Mouse (Mus musculus) small intestine, adult 2 months (tissue): ENCODE measurements around the gene Tdrd7. TPM values are rescaled to one million over a fixed set of nuclear protein-coding genes. Genes with fewer than 3 reads are reported as not detected.

ENCODE experiments used
- H3K27ac ChIP-seq: fragments of 200-500 bp; 2 replicates; pipeline ENCODE4 v1.5.1; 2012; ENCODE audit warnings: low read depth, low read length, control low read depth, inconsistent platforms; ENCODE audit not compliant: insufficient read depth
- H3K27me3 ChIP-seq: fragments of 200-500 bp; 2 replicates; pipeline ENCODE4 v1.6.1; 2012; ENCODE audit warnings: mild to moderate bottlenecking, moderate library complexity, low read length, inconsistent platforms; ENCODE audit not compliant: control insufficient read depth, insufficient read depth
- H3K36me3 ChIP-seq: fragments of 200-500 bp; 2 replicates; pipeline ENCODE4 v1.6.1; 2012; ENCODE audit warnings: mild to moderate bottlenecking, low read length, control low read depth, inconsistent platforms; ENCODE audit not compliant: control insufficient read depth, insufficient read depth
- H3K4me1 ChIP-seq: fragments of 200-500 bp; 2 replicates; pipeline ENCODE4 v1.6.1; 2012; ENCODE audit warnings: low read length, inconsistent platforms, mixed read lengths; ENCODE audit not compliant: control insufficient read depth, insufficient read depth, insufficient read length
- H3K4me3 ChIP-seq: fragments of 200-500 bp; 2 replicates; pipeline ENCODE4 v1.5.1; 2012; ENCODE audit warnings: low read depth, mild to moderate bottlenecking, control low read depth, inconsistent platforms, low read length, moderate library complexity
- CTCF ChIP-seq: fragments of 200-500 bp; IDR thresholded peaks from 2 replicates; pipeline ENCODE4 v1.5.1; 2012; ENCODE audit warnings: low read depth, mild to moderate bottlenecking, control low read depth, inconsistent platforms, low read length, moderate library complexity, mixed read lengths; ENCODE audit not compliant: insufficient replicate concordance, insufficient read length; ENCODE audit errors: extremely low read depth
- POLR2A ChIP-seq: fragments of 200-500 bp; IDR thresholded peaks from 2 replicates; pipeline ENCODE4 v1.6.1; 2012; ENCODE audit warnings: low read depth, mild to moderate bottlenecking, control low read depth, inconsistent platforms, low read length, moderate library complexity
- WGBS: fragments of 180-500 bp; shearing (Covaris S2); methylation state at CpG from one replicate; pipeline ENCODE4 v1.1.7; 2018; 5-methylcytosine and 5-hydroxymethylcytosine counted together
- polyA plus RNA-seq: library from polyadenylated mRNA; depleted of rRNA; stranded (reverse); fragments of >200 nt; gene quantifications from 2 replicates; pipeline ENCODE4 v1.2.3, GENCODE M21; 2012; rRNA removed

Gene Tdrd7
- polyA plus RNA-seq = 8.7 and 21.9 TPM in 2 replicates

GRCm38 (mm10) chr4:45964771-45965439 is at the start of gene Tdrd7:
Gene Tdrd7, plus strand, starts transcription at chr4:45965334.
- TF ChIP-seq POLR2A = no peak
- TF ChIP-seq CTCF = no peak
- H3K27ac ChIP-seq = peak within 1 kb of the TSS; percentile 94
- 19% methylated on average over 10 of the region's 10 CpGs for WGBS

GRCm38 (mm10) chr4:45917091-45917490 is 48.0 kb upstream of the Tdrd7 start:
- TF ChIP-seq POLR2A = no peak
- no peak for TF ChIP-seq CTCF
- H3K4me1 ChIP-seq = no peaks in the 10 kb centered on the region
- H3K4me3 ChIP-seq = no peak overlapping the region
- WGBS = 77% methylated on average over 7 of the region's 7 CpGs
- no peak overlapping the region for H3K27ac ChIP-seq
- no peaks in the 10 kb centered on the region for H3K36me3 ChIP-seq
- H3K27me3 ChIP-seq = no peaks in the 10 kb centered on the region

More at GRCm38 (mm10) chr4:45964771-45965439, at the start of gene Tdrd7:
- H3K36me3 ChIP-seq = no peaks in the 10 kb centered on the region
- H3K4me3 ChIP-seq = peak within 1 kb of the TSS; percentile 41
- no peaks in the 10 kb centered on the region for H3K27me3 ChIP-seq
- peaks cover 34% of the 10 kb centered on the region for H3K4me1 ChIP-seq

DNA sequence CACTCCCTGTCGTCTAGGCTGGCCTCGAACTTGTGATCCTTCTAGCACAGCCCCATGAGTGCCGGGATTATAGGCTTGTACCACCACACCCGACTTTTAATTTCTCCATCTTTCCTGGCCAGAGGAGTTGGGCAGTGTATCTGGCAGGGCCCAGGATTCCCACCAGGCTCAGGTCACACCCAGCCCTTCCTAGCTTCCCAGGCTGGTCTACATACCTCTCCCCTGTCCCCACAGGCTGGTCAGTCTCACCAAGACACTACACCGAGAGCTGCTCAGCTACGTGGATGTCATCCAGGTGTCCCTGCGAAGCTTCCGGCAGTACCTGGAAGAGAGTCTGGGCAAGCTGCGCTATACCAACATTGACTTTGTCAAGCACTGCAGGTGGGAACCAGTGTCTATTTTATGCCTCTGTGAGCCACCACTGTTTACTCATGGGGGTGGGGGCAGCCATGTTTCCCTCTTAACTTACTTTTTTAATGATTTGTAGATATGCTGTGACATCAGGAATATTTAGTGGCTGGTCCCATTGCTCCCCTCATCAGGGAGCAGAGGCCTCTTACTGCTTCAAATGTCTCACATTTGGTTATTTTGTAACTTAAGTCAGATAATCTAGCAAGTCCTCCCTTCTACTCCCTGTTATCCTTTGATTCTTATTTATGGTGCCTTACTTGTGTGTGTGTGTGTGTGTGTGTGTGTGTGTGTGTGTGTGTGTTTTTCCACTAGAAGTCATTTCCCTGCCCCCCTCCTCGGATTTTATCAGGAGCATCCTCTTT is 43.3 kb upstream of the Tdrd7 start:
- 71% methylated on average over 10 of the region's 10 CpGs for WGBS
- no peak for TF ChIP-seq POLR2A
- TF ChIP-seq CTCF = no peak
- Histone ChIP-seq H3K27me3 (no peaks in the 10 kb centered on the region), H3K4me3 (no peak overlapping the region), H3K36me3 (no peaks in the 10 kb centered on the region), H3K4me1 (no peaks in the 10 kb centered on the region), H3K27ac (no peak overlapping the region)

DNA sequence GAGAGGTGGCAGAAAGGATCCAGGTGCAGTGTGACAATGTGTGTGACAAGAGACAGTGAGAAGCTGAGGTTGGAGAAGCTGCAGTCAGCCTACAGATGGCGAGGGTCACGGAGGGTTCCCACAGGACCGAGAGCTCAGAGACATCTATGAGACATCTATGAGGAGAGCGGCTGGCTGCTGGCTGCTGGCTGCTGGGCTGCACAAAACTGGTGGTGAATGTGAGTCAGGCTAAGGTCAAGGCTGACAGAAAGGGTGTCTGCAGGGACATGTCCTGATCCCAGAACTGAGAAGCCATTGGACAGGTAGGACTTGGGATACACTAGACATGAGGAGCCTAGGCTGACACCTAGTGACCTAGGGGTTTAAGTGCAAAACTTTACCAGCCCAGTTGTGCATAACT is 41.1 kb upstream of the Tdrd7 start:
- Histone ChIP-seq H3K4me3 (no peak overlapping the region), H3K27me3 (no peaks in the 10 kb centered on the region), H3K4me1 (no peaks in the 10 kb centered on the region), H3K27ac (no peak overlapping the region), H3K36me3 (no peaks in the 10 kb centered on the region)
- no peak for TF ChIP-seq CTCF
- TF ChIP-seq POLR2A = no peak
- WGBS = 92% methylated on average over 4 of the region's 4 CpGs

DNA sequence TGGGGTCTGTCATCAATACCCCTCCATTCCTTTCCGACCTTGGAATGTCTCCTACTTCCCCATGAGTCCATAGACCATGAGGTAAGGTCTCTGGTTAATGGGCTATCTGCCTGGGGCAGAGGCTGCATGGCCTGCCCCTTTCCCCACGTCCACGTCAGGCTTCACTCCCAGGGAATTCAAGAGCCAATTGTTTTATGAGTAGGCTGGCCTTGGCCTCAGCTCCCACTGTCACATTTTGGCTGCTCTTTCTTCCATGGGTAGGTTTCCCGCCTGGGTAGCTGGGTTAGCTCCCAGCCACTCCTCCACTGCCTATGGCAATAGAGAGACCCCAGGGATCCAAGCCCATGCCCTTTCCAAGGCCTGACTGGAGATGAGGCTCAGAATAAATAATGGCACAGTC is 36.6 kb upstream of the Tdrd7 start:
- WGBS = 73% methylated on average over 4 of the region's 4 CpGs
- H3K36me3 ChIP-seq = no peaks in the 10 kb centered on the region
- no peak overlapping the region for H3K27ac ChIP-seq
- H3K4me3 ChIP-seq = no peak overlapping the region
- no peak for TF ChIP-seq POLR2A
- no peak for TF ChIP-seq CTCF
- H3K4me1 ChIP-seq = no peaks in the 10 kb centered on the region
- no peaks in the 10 kb centered on the region for H3K27me3 ChIP-seq

GRCm38 (mm10) chr4:45941628-45942044 is 23.5 kb upstream of the Tdrd7 start:
- Histone ChIP-seq H3K4me3 (no peak overlapping the region), H3K27ac (no peak overlapping the region), H3K36me3 (no peaks in the 10 kb centered on the region), H3K4me1 (no peaks in the 10 kb centered on the region), H3K27me3 (no peaks in the 10 kb centered on the region)
- TF ChIP-seq CTCF (peak; percentile 94), POLR2A (no peak)
- WGBS = 15% methylated on average over 13 of the region's 13 CpGs

- 62% methylated on average over 8 of the region's 8 CpGs for WGBS
- Histone ChIP-seq H3K36me3 (no peaks in the 10 kb centered on the region), H3K4me1 (peaks cover 4% of the 10 kb centered on the region; the same call in 1 of the 2 replicates), H3K27ac (no peak overlapping the region), H3K27me3 (no peaks in the 10 kb centered on the region), H3K4me3 (no peak overlapping the region)
- TF ChIP-seq POLR2A (no peak), CTCF (no peak)
Measured at GRCm38 (mm10) chr4:45947729-45948128, 17.4 kb upstream of the Tdrd7 start.
